In the genomic region with DNA sequence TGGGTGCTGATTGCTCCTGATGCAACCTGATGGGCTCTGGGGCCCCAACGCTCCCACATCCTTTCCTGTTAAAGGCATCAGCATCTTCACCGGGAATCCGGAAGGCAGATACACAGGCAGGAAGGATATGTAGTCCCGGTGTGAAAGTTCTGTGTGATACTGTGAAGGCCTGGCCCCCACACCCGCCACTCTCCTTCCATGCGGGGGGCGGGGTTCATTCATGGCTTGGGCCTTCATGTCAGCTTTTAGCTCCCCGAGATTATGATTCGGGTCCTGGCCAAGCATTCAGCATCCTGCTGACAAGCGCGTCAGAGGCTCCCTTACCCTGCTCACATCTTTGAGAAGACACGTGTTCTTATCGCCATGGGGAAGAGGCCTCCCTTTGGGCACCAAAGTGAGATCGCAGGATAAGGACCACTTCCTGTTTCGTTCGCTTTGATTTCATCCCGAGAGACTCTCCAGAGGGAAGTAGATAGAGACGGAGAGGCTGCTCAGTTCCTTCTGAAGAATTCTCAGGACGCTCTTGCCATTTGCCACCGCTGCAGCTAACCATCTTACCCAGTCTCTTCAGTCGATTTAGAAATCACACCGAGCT, we compare ENCODE assay signal across 9 mouse cellular contexts. TPM values are rescaled to one million over a fixed set of nuclear protein-coding genes. Genes with fewer than 3 reads are reported as not detected.
A peak's percentile ranks its signal among the peaks of the same experiment; 100 is the strongest.
DNase-seq lines count a peak whose midpoint lies in the region; ATAC-seq and TF ChIP-seq lines count a peak whose summit lies in the region.
"Had no signal": no experiment of that assay in that cellular context is flagged by ENCODE, and none has a peak within 500 bp of the region (broad histone marks: within the 10 kb centered on the region; RNA-seq: fewer than 3 reads in every experiment).

No protein-coding gene starts in this region.

- WGBS in hindbrain, postnatal 0 days: 53% methylated on average over 22 of the region's 22 CpGs

- H3K27ac ChIP-seq in hindbrain, postnatal 0 days: no peak overlapping the region
- H3K27ac ChIP-seq: limb, embryonic 15.5 days had no signal

- no peak overlapping the region for H3K9ac ChIP-seq in hindbrain, postnatal 0 days (replicated peaks; ENCODE audit: low read length)
- H3K9ac ChIP-seq: limb, embryonic 15.5 days had no signal

- no peaks in the 10 kb centered on the region for H3K4me1 ChIP-seq in hindbrain, postnatal 0 days (ENCODE audit: insufficient read depth, low read length)

- H3K4me2 ChIP-seq in hindbrain, postnatal 0 days (ENCODE audit: low read depth, low read length): peak overlapping the region; percentile 21
- H3K4me2 ChIP-seq: limb, embryonic 15.5 days had no signal

- H3K4me3 ChIP-seq in hindbrain, postnatal 0 days (ENCODE audit: low read length): no peak overlapping the region
- H3K4me3 ChIP-seq: limb, embryonic 15.5 days had no signal

- no peak for TF ChIP-seq CTCF in brain, embryonic 14.5 days (IDR thresholded peaks at IDR 0.05; ENCODE audit: borderline replicate concordance, extremely low read depth, insufficient read depth, insufficient read length)
- TF ChIP-seq CTCF in hindbrain, postnatal 0 days (IDR thresholded peaks at IDR 0.05; ENCODE audit: low read depth): no peak

- no peaks in the 10 kb centered on the region for H3K36me3 ChIP-seq in hindbrain, postnatal 0 days (ENCODE audit: insufficient read depth, low read length)
- H3K36me3 ChIP-seq: limb, embryonic 15.5 days had no signal

- H3K9me3 ChIP-seq in hindbrain, postnatal 0 days (ENCODE audit: low read length): no peaks in the 10 kb centered on the region
- H3K9me3 ChIP-seq: limb, embryonic 15.5 days had no signal

- no peaks in the 10 kb centered on the region for H3K27me3 ChIP-seq in hindbrain, postnatal 0 days (ENCODE audit: insufficient read depth, low read length)
- H3K27me3 ChIP-seq: limb, embryonic 15.5 days had no signal

- DNase-seq in adrenal gland, adult (ENCODE audit: inconsistent age in 2 of 2, low spot score in 1 of 2): peak; percentile 18 to 45
- DNase-seq in adrenal gland, adult 18-20 months (ENCODE audit: low spot score in 2 of 2): no peak
- peak; percentile 25 for DNase-seq in brain, embryonic 14.5 days (ENCODE audit: low read depth)
- peak; percentile 20 for DNase-seq in hindbrain, postnatal 0 days (ENCODE audit: low spot score)
- peak; percentile 27 for DNase-seq in lung, postnatal 10 days
- DNase-seq in ovary, postnatal 36 days (ENCODE audit: low spot score): no peak
- no peak for DNase-seq in adrenal gland, adult 8-10 months
- DNase-seq in cerebellum, postnatal 25 days: no peak

- TF ChIP-seq POLR2A in brain, embryonic 14.5 days (IDR thresholded peaks at IDR 0.05; ENCODE audit: borderline replicate concordance, extremely low read depth, insufficient read depth, insufficient read length, poor library complexity, severe bottlenecking): no peak

- 0 out of 2 replicates have a peak, but pooled peaks have one; percentile 32 for ATAC-seq in hindbrain, postnatal 0 days

RNA-seq across cellular contexts. Expression of a gene that starts 34.8 kb away (rescaled TPM):
- total RNA-seq in adrenal gland, adult 18-20 months (2021): 100 to 1,000 TPM; 159 to 222 TPM
- polyA plus RNA-seq in brain, embryonic 14.5 days (2012; rRNA removed): 227 and 275 TPM in 2 replicates
- 74.2 and 124 TPM in 2 replicates for total RNA-seq in hindbrain, postnatal 0 days (2014; rRNA removed)
- 526 and 544 TPM in 2 replicates for polyA plus RNA-seq in hindbrain, postnatal 0 days (2015; fragmentation: Nextera tagmentation; extraction: Ambion mirVana)
- 100 to 1,000 TPM; 172 to 235 (median 197) TPM for total RNA-seq in adrenal gland, adult 8-10 months (2022)

Comparison
In these comparisons a context has a peak if more than half of its experiments do, and no peak if none do; other contexts are left out.
1. DNase-seq: peak in adrenal gland, adult (2 of 2), brain, embryonic 14.5 days (single experiment), hindbrain, postnatal 0 days (single experiment) and lung, postnatal 10 days (single experiment); none in adrenal gland, adult 18-20 months (0 of 2), ovary, postnatal 36 days (single experiment), adrenal gland, adult 8-10 months (single experiment) and cerebellum, postnatal 25 days (0 of 2).